Mouse (Mus musculus): ENCODE results near the gene Ppa1. TPM values are rescaled to one million over a fixed set of nuclear protein-coding genes. Genes with fewer than 3 reads are reported as not detected.
A peak's percentile ranks its signal among the peaks of the same experiment; 100 is the strongest.

Ppa1 gene
- polyA plus RNA-seq, 1 experiment from 2014 or later, result 218 TPM

DNA sequence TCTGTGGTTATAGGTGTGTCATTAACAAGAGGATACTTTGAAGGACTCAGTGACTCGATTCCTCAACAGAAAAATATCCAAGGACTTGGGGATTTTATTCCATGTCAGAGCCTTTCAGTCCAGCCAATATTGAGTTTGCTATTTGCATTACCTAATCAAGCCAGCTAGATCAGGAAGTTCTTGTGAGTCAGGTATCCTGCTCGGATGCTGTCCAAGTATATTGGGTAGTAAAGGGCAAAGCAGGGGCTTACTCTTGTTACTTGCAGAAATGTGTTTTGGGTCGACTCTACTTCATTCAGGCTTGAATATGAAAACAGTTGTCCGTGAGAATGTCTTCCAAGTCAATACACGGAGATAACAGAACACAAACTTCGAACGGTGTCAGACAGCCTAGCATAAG, 6.3 kb downstream of the Ppa1 start:
- Histone ChIP-seq H3K36me3 (ENCODE audit: control insufficient read depth, insufficient read depth, low read length) (0 out of 2 replicates have a peak, but pooled peaks cover 2% of the 10 kb centered on the region), H3K27ac (ENCODE audit: low read depth, low read length) (no peak overlapping the region), H3K4me2 (no peak overlapping the region), H3K9ac (ENCODE audit: low read depth, low read length) (no peak overlapping the region), H3K4me1 (replicated peaks; ENCODE audit: control insufficient read depth, insufficient read depth, low read length) (peaks cover under 1% of the 10 kb centered on the region), H3K4me3 (ENCODE audit: low read depth, low read length) (no peak overlapping the region), H3K27me3 (replicated peaks; ENCODE audit: control insufficient read depth, insufficient read depth, low read length) (no peaks in the 10 kb centered on the region), H3K9me3 (ENCODE audit: control insufficient read depth, low read length) (no peaks in the 10 kb centered on the region)
- 85% methylated on average over 7 of the region's 7 CpGs for WGBS
- ATAC-seq (replicated peaks; ENCODE audit: low FRiP score) (no peak), DNase-seq (ENCODE audit: low spot score) (no peak)

- Histone ChIP-seq H3K9me3 (ENCODE audit: control insufficient read depth, low read length) (no peaks in the 10 kb centered on the region), H3K27ac (ENCODE audit: low read depth, low read length) (no peak overlapping the region), H3K9ac (ENCODE audit: low read depth, low read length) (no peak overlapping the region), H3K36me3 (ENCODE audit: control insufficient read depth, insufficient read depth, low read length) (0 out of 2 replicates have a peak, but pooled peaks cover 3% of the 10 kb centered on the region), H3K27me3 (replicated peaks; ENCODE audit: control insufficient read depth, insufficient read depth, low read length) (no peaks in the 10 kb centered on the region), H3K4me2 (no peak overlapping the region), H3K4me3 (ENCODE audit: low read depth, low read length) (no peak overlapping the region), H3K4me1 (replicated peaks; ENCODE audit: control insufficient read depth, insufficient read depth, low read length) (no peaks in the 10 kb centered on the region)
- no peak for ATAC-seq (replicated peaks; ENCODE audit: low FRiP score)
- DNase-seq (ENCODE audit: low spot score), result no peak
- WGBS, result 87% methylated on average over 3 of the region's 3 CpGs
Measured at GRCm38 (mm10) chr10:61655188-61655587, 6.8 kb downstream of the Ppa1 start.

GRCm38 (mm10) chr10:61656928-61657882, 8.9 kb downstream of the Ppa1 start:
- Histone ChIP-seq H3K4me2 (no peak overlapping the region), H3K9me3 (ENCODE audit: control insufficient read depth, low read length) (no peaks in the 10 kb centered on the region), H3K36me3 (ENCODE audit: control insufficient read depth, insufficient read depth, low read length) (peaks cover 8% of the 10 kb centered on the region; the same call in 1 of the 2 replicates), H3K27me3 (replicated peaks; ENCODE audit: control insufficient read depth, insufficient read depth, low read length) (no peaks in the 10 kb centered on the region), H3K4me1 (replicated peaks; ENCODE audit: control insufficient read depth, insufficient read depth, low read length) (no peaks in the 10 kb centered on the region), H3K9ac (ENCODE audit: low read depth, low read length) (no peak overlapping the region), H3K27ac (ENCODE audit: low read depth, low read length) (no peak overlapping the region), H3K4me3 (ENCODE audit: low read depth, low read length) (no peak overlapping the region)
- ATAC-seq (replicated peaks; ENCODE audit: low FRiP score), result no peak
- WGBS, result 84% methylated on average over 18 of the region's 18 CpGs
- DNase-seq (ENCODE audit: low spot score), result no peak

GRCm38 (mm10) chr10:61657985-61658384, 9.6 kb downstream of the Ppa1 start:
- peak; percentile 44 for DNase-seq (ENCODE audit: low spot score)
- Histone ChIP-seq H3K4me1 (replicated peaks; ENCODE audit: control insufficient read depth, insufficient read depth, low read length) (no peaks in the 10 kb centered on the region), H3K4me2 (no peak overlapping the region), H3K27ac (ENCODE audit: low read depth, low read length) (no peak overlapping the region), H3K36me3 (ENCODE audit: control insufficient read depth, insufficient read depth, low read length) (peaks cover 16% of the 10 kb centered on the region; the same call in 1 of the 2 replicates), H3K4me3 (ENCODE audit: low read depth, low read length) (no peak overlapping the region), H3K9ac (ENCODE audit: low read depth, low read length) (no peak overlapping the region), H3K9me3 (ENCODE audit: control insufficient read depth, low read length) (no peaks in the 10 kb centered on the region), H3K27me3 (replicated peaks; ENCODE audit: control insufficient read depth, insufficient read depth, low read length) (no peaks in the 10 kb centered on the region)
- 26% methylated on average over 4 of the region's 4 CpGs for WGBS
- ATAC-seq (replicated peaks; ENCODE audit: low FRiP score), result no peak

DNA sequence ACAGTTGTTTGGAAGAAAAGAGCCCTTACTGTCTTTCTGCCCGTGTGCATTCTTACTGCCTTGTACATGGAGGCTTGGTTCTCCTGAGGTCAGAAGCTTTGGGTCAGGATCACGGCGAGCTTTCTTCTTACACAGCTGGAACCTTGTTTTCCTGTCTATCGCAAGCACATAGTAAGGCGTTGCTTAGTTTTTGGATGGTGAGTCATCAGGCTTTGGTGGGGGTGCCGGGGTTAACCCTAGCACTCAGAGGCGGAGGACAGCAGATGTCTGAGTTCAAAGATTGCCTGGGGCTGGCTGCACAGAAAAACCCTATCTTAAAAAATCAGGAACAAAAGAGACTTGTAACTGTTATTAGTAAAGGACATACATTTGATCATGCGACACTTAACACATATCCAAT, 13.5 kb downstream of the Ppa1 start:
- Histone ChIP-seq H3K27ac (ENCODE audit: low read depth, low read length) (no peak overlapping the region), H3K4me1 (replicated peaks; ENCODE audit: control insufficient read depth, insufficient read depth, low read length) (no peaks in the 10 kb centered on the region), H3K27me3 (replicated peaks; ENCODE audit: control insufficient read depth, insufficient read depth, low read length) (no peaks in the 10 kb centered on the region), H3K36me3 (ENCODE audit: control insufficient read depth, insufficient read depth, low read length) (peaks cover 29% of the 10 kb centered on the region; the same call in 1 of the 2 replicates), H3K9me3 (ENCODE audit: control insufficient read depth, low read length) (no peaks in the 10 kb centered on the region), H3K9ac (ENCODE audit: low read depth, low read length) (no peak overlapping the region), H3K4me2 (no peak overlapping the region), H3K4me3 (ENCODE audit: low read depth, low read length) (no peak overlapping the region)
- ATAC-seq (replicated peaks; ENCODE audit: low FRiP score) (no peak), DNase-seq (ENCODE audit: low spot score) (no peak)
- 87% methylated on average over 8 of the region's 8 CpGs for WGBS

- DNase-seq (ENCODE audit: low spot score), result no peak
- Histone ChIP-seq H3K4me1 (replicated peaks; ENCODE audit: control insufficient read depth, insufficient read depth, low read length) (no peaks in the 10 kb centered on the region), H3K27me3 (replicated peaks; ENCODE audit: control insufficient read depth, insufficient read depth, low read length) (no peaks in the 10 kb centered on the region), H3K36me3 (ENCODE audit: control insufficient read depth, insufficient read depth, low read length) (peaks cover 29% of the 10 kb centered on the region; the same call in 1 of the 2 replicates), H3K9ac (ENCODE audit: low read depth, low read length) (no peak overlapping the region), H3K27ac (ENCODE audit: low read depth, low read length) (no peak overlapping the region), H3K4me2 (no peak overlapping the region), H3K9me3 (ENCODE audit: control insufficient read depth, low read length) (no peaks in the 10 kb centered on the region), H3K4me3 (ENCODE audit: low read depth, low read length) (no peak overlapping the region)
- 79% methylated on average over 10 of the region's 10 CpGs for WGBS
- ATAC-seq (replicated peaks; ENCODE audit: low FRiP score), result no peak
Measured at GRCm38 (mm10) chr10:61662391-61662988, 14.1 kb downstream of the Ppa1 start.

GRCm38 (mm10) chr10:61665111-61665510, 16.8 kb downstream of the Ppa1 start:
- H3K36me3 ChIP-seq (ENCODE audit: control insufficient read depth, insufficient read depth, low read length), result peaks cover 47% of the 10 kb centered on the region
- 92% methylated on average over 10 of the region's 10 CpGs for WGBS
- ATAC-seq (replicated peaks; ENCODE audit: low FRiP score), result no peak

GRCm38 (mm10) chr10:61665651-61666050, 17.3 kb downstream of the Ppa1 start:
- Histone ChIP-seq H3K9ac (ENCODE audit: low read depth, low read length) (no peak overlapping the region), H3K9me3 (ENCODE audit: control insufficient read depth, low read length) (no peaks in the 10 kb centered on the region), H3K36me3 (ENCODE audit: control insufficient read depth, insufficient read depth, low read length) (peaks cover 53% of the 10 kb centered on the region), H3K4me3 (ENCODE audit: low read depth, low read length) (no peak overlapping the region), H3K4me1 (replicated peaks; ENCODE audit: control insufficient read depth, insufficient read depth, low read length) (no peaks in the 10 kb centered on the region; the same call in 1 of the 2 replicates), H3K27me3 (replicated peaks; ENCODE audit: control insufficient read depth, insufficient read depth, low read length) (no peaks in the 10 kb centered on the region), H3K4me2 (no peak overlapping the region), H3K27ac (ENCODE audit: low read depth, low read length) (no peak overlapping the region)
- WGBS, result 77% methylated on average over 3 of the region's 3 CpGs
- ATAC-seq (replicated peaks; ENCODE audit: low FRiP score) (no peak), DNase-seq (ENCODE audit: low spot score) (no peak)

More at GRCm38 (mm10) chr10:61665111-61665510, 16.8 kb downstream of the Ppa1 start:
- Histone ChIP-seq H3K9ac (ENCODE audit: low read depth, low read length) (no peak overlapping the region), H3K4me2 (no peak overlapping the region), H3K4me1 (replicated peaks; ENCODE audit: control insufficient read depth, insufficient read depth, low read length) (no peaks in the 10 kb centered on the region; the same call in 1 of the 2 replicates), H3K27ac (ENCODE audit: low read depth, low read length) (no peak overlapping the region), H3K27me3 (replicated peaks; ENCODE audit: control insufficient read depth, insufficient read depth, low read length) (no peaks in the 10 kb centered on the region), H3K9me3 (ENCODE audit: control insufficient read depth, low read length) (no peaks in the 10 kb centered on the region), H3K4me3 (ENCODE audit: low read depth, low read length) (no peak overlapping the region)
- no peak for DNase-seq (ENCODE audit: low spot score)
